Mouse (Mus musculus): ENCODE measurements at regions not wholly inside any gene's neighbourhood (a gene's known extent, or its start where the extent isn't known, plus 50 kb on each side); places are given as distances from the start of the nearest gene placed in this dataset.

- TF ChIP-seq POLR2A (IDR thresholded peaks at IDR 0.05; ENCODE audit: extremely low read depth, insufficient read depth, low read length) (no peak), CTCF (IDR thresholded peaks at IDR 0.05; ENCODE audit: low read depth, low read length) (no peak)
Measured at GRCm38 (mm10) chrX:142469048-142469634, 78.8 kb upstream of the Acsl4 start.

Measured in liver, adult 2 months (tissue).